Mouse (Mus musculus) duodenum, adult 2 months (tissue): ENCODE results near the gene Scgb2b18. TPM values are rescaled to one million over a fixed set of nuclear protein-coding genes. Genes with fewer than 3 reads are reported as not detected.

ENCODE experiments used
- polyA plus RNA-seq: library from polyadenylated mRNA; depleted of rRNA; stranded (reverse); fragments of >200 nt; gene quantifications from 2 replicates; pipeline ENCODE4 v1.2.3, GENCODE M21; 2012; ENCODE audit warnings: low replicate concordance; rRNA removed

Gene Scgb2b18
- not detected in 2 replicates for polyA plus RNA-seq

DNA sequence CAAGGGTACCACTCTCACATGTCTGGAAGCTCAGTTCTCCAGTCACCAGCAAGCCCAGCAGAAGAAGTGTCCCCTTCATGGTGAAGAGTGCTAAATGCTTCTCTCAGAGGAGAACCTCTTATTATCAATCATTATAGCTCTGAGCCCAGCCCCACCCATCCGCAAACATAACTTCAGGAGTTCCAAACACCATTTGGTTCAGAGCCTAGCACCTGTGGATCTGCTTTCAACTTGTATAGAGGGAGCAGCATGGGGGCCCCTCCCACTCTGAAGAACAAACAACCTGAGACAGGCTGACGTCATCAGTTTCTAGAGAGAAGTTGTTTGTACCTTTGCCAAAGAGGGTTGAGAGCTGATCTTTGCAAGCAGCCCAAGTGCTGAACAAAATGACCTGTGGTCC, at the start of gene Scgb2b18:
Gene Scgb2b18, minus strand, starts transcription at position 101 of the 400 bp plus-strand sequence.

DNA sequence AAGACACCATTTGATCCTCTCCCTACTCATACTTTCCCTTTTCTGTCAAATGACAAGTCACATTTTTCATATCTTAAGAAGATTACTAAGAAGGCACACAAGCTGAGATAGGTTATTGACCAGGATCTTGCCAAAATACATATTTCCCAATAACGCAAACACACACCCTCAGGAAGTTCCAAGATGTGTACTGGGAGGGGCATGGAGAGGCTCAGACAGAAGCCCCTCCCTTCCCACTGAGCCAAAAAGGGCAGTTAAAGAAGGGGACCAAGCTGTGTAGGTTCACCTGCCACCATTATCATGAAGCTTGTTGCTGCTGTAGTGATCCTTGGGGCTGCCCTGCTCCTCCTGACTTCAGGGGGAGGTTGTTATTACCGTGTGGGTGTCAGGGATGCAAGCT, 11.6 kb upstream of the Scgb2b18 start, which contains the start of gene Scgb1b18:
Gene Scgb1b18, plus strand, starts transcription at position 301 of the 400 bp plus-strand sequence.

Other genes starting within 250 kb of the Scgb2b18 start
- 0.40 and 0.41 TPM in 2 replicates for gene Scgb2b17, start 117.3 kb downstream of the Scgb2b18 start, polyA plus RNA-seq
- gene Scgb1b17, start 110.4 kb downstream of the Scgb2b18 start, polyA plus RNA-seq: not detected in 2 replicates
- gene Scgb1b18, start 11.7 kb upstream of the Scgb2b18 start, polyA plus RNA-seq: not detected in 2 replicates
- not detected in 2 replicates for gene Scgb2b19, start 106.5 kb upstream of the Scgb2b18 start, polyA plus RNA-seq
- gene Scgb1b19, start 113.4 kb upstream of the Scgb2b18 start, polyA plus RNA-seq: not detected in 2 replicates
- gene Scgb2b20, start 192.5 kb upstream of the Scgb2b18 start, polyA plus RNA-seq: not detected in 2 replicates
- not detected in 2 replicates for gene Scgb1b20, start 199.4 kb upstream of the Scgb2b18 start, polyA plus RNA-seq